Mouse (Mus musculus) bone marrow, adult 2 months (tissue): Measurements from ENCODE around the gene Gpr108. TPM values are rescaled to one million over a fixed set of nuclear protein-coding genes. Genes with fewer than 3 reads are reported as not detected.
A peak's percentile ranks its signal among the peaks of the same experiment; 100 is the strongest.
"Not testable (repeated sequence)": the region's sequence is repeated elsewhere in the genome, so short reads cannot be mapped to it uniquely, and the experiment has no call there.

Experiments
- H3K27ac ChIP-seq: fragments of 200-500 bp; 2 replicates; pipeline ENCODE4 v1.5.1; 2012; ENCODE audit warnings: low read depth, mild to moderate bottlenecking, control low read depth, inconsistent platforms, low read length; ENCODE audit not compliant: control insufficient read depth, poor library complexity, insufficient read depth
- H3K4me1 ChIP-seq: fragments of 200-500 bp; 2 replicates; pipeline ENCODE4 v1.6.1; 2011; ENCODE audit warnings: low read length; ENCODE audit not compliant: control insufficient read depth, insufficient read depth
- H3K4me3 ChIP-seq: fragments of 200-500 bp; replicated peaks from 2 replicates; pipeline ENCODE3; 2011; ENCODE audit warnings: mild to moderate bottlenecking, low read depth, low read length, control low read depth; ENCODE audit not compliant: control insufficient read depth
- CTCF ChIP-seq: fragments of 200-500 bp; IDR thresholded peaks from 2 replicates; pipeline ENCODE4 v1.5.1; 2011; ENCODE audit warnings: low read length, control low read depth; ENCODE audit not compliant: control insufficient read depth, insufficient read depth
- POLR2A ChIP-seq: fragments of 200-500 bp; IDR thresholded peaks from 2 replicates; pipeline ENCODE4 v1.6.1; 2011; ENCODE audit warnings: low read depth, mild to moderate bottlenecking, control low read depth, low read length, borderline replicate concordance; ENCODE audit not compliant: control insufficient read depth
- WGBS: fragments of 180-500 bp; shearing (Covaris S2); methylation state at CpG from one replicate; pipeline ENCODE4 v1.1.7; 2018; 5-methylcytosine and 5-hydroxymethylcytosine counted together
- polyA plus RNA-seq: library from polyadenylated mRNA; stranded (reverse); fragments of >200 nt; gene quantifications from 2 replicates; pipeline ENCODE4 v1.2.4, GENCODE M21; 2011; ENCODE audit warnings: low replicate concordance; ENCODE audit not compliant: missing spikeins, insufficient read depth, insufficient read length

The Gpr108 gene
- polyA plus RNA-seq, 1 experiment: 37.5 TPM

GRCm38 (mm10) chr17:57286718-57287355 lies 38.6 kb upstream of the Gpr108 start:
- no peak overlapping the region for H3K4me3 ChIP-seq
- no peak overlapping the region for H3K27ac ChIP-seq
- peaks cover 27% of the 10 kb centered on the region for H3K4me1 ChIP-seq
- TF ChIP-seq POLR2A (no peak), CTCF (no peak)
- WGBS: 27% methylated on average over 8 of the region's 8 CpGs

GRCm38 (mm10) chr17:57285077-57285476 lies 36.8 kb upstream of the Gpr108 start:
- H3K27ac ChIP-seq: peak overlapping the region; percentile 57
- TF ChIP-seq POLR2A: no peak
- TF ChIP-seq CTCF: no peak
- H3K4me1 ChIP-seq: peaks cover 25% of the 10 kb centered on the region
- H3K4me3 ChIP-seq: no peak overlapping the region
- WGBS: 23% methylated on average over 2 of the region's 2 CpGs

- TF ChIP-seq POLR2A: no peak
- no peak for TF ChIP-seq CTCF
- no peak overlapping the region for H3K27ac ChIP-seq
- WGBS: 75% methylated on average over 5 of the region's 5 CpGs
- peaks cover 22% of the 10 kb centered on the region for H3K4me1 ChIP-seq
- H3K4me3 ChIP-seq: no peak overlapping the region
Measured at GRCm38 (mm10) chr17:57283906-57284305, 35.7 kb upstream of the Gpr108 start.

GRCm38 (mm10) chr17:57280411-57280810 lies 32.2 kb upstream of the Gpr108 start:
- 5% methylated on average over 3 of the region's 3 CpGs for WGBS
- H3K27ac ChIP-seq: peak overlapping the region; percentile 98
- TF ChIP-seq POLR2A (no peak), CTCF (no peak)
- peaks cover 27% of the 10 kb centered on the region for H3K4me1 ChIP-seq
- peak overlapping the region; percentile 97 for H3K4me3 ChIP-seq

GRCm38 (mm10) chr17:57279591-57280224 lies 31.5 kb upstream of the Gpr108 start:
- Histone ChIP-seq H3K4me3 (peak overlapping the region; percentile 97), H3K4me1 (peaks cover 25% of the 10 kb centered on the region), H3K27ac (peak overlapping the region; percentile 98)
- TF ChIP-seq POLR2A: no peak
- TF ChIP-seq CTCF: no peak
- under 1% methylated on average over 9 of the region's 9 CpGs for WGBS

GRCm38 (mm10) chr17:57278943-57279590 lies 30.8 kb upstream of the Gpr108 start, which contains the start of gene Vav1:
Vav1 (plus strand) TSS chr17:57279100.
- H3K4me3 ChIP-seq: peak within 1 kb of the TSS; percentile 97
- peak within 1 kb of the TSS; percentile 98 for H3K27ac ChIP-seq
- WGBS: under 1% methylated on average over 26 of the region's 26 CpGs
- peak; percentile 97 for TF ChIP-seq POLR2A
- no peak for TF ChIP-seq CTCF
- H3K4me1 ChIP-seq: peaks cover 20% of the 10 kb centered on the region

- H3K27ac ChIP-seq: peak overlapping the region; percentile 81
- TF ChIP-seq CTCF (no peak), POLR2A (no peak)
- H3K4me3 ChIP-seq: peak overlapping the region; percentile 46
- H3K4me1 ChIP-seq: peaks cover 15% of the 10 kb centered on the region
- 11% methylated on average over 2 of the region's 2 CpGs for WGBS
Measured at GRCm38 (mm10) chr17:57278537-57278936, 30.3 kb upstream of the Gpr108 start.

GRCm38 (mm10) chr17:57277598-57278261 lies 29.5 kb upstream of the Gpr108 start:
- peaks cover 11% of the 10 kb centered on the region for H3K4me1 ChIP-seq
- 62% methylated on average over 5 of the region's 5 CpGs for WGBS
- not testable (repeated sequence) for H3K27ac ChIP-seq, H3K4me3 ChIP-seq
